Mouse (Mus musculus) hindbrain, embryonic 14.5 days (tissue): ENCODE results near the gene Zp3. TPM values are rescaled to one million over a fixed set of nuclear protein-coding genes. Genes with fewer than 3 reads are reported as not detected.

Experiments used
- ATAC-seq: fragments of 200-750 bp; cut with Nextera tagmentation; 2 replicates; pipeline ENCODE4 v1.8.0; 2017; ENCODE audit warnings: moderate number of reproducible peaks, mild to moderate bottlenecking, moderate TSS enrichment, moderate library complexity; ENCODE audit not compliant: low FRiP score
- DNase-seq: peaks from one replicate; pipeline ENCODE4 v3.0.0-alpha.2; 2015; ENCODE audit warnings: low spot score
- H3K27ac ChIP-seq: fragments of 300-500 bp; sonication (generic); 2 replicates; pipeline ENCODE4 v1.5.1; 2014; ENCODE audit warnings: mild to moderate bottlenecking, moderate library complexity
- H3K27me3 ChIP-seq: fragments of 300-500 bp; sonication (generic); 2 replicates; pipeline ENCODE4 v1.6.1; 2014; ENCODE audit warnings: mild to moderate bottlenecking, low read length, mixed read lengths; ENCODE audit not compliant: control insufficient read depth, insufficient read depth
- H3K36me3 ChIP-seq: fragments of 300-500 bp; sonication (generic); replicated peaks from 2 replicates; pipeline ENCODE4 v1.6.1; 2014; ENCODE audit not compliant: control insufficient read depth, insufficient read depth
- H3K4me1 ChIP-seq: fragments of 300-500 bp; sonication (generic); replicated peaks from 2 replicates; pipeline ENCODE4 v1.6.1; 2014; ENCODE audit warnings: antibody characterized with exemption, low read length, mixed read lengths; ENCODE audit not compliant: control insufficient read depth, insufficient read depth
- H3K4me2 ChIP-seq: fragments of 300-500 bp; sonication (generic); replicated peaks from 2 replicates; pipeline ENCODE4 v1.6.1; 2014; ENCODE audit warnings: mild to moderate bottlenecking, moderate library complexity
- H3K4me3 ChIP-seq: fragments of 300-500 bp; sonication (generic); replicated peaks from 2 replicates; pipeline ENCODE4 v1.5.1; 2014; ENCODE audit warnings: mild to moderate bottlenecking, low read length
- H3K9ac ChIP-seq: fragments of 300-500 bp; sonication (generic); 2 replicates; pipeline ENCODE4 v1.6.1; 2014
- H3K9me3 ChIP-seq: fragments of 300-500 bp; sonication (generic); 2 replicates; pipeline ENCODE4 v1.6.1; 2016; ENCODE audit warnings: low read length; ENCODE audit not compliant: control insufficient read depth
- WGBS: fragments of 180-500 bp; shearing (Covaris S2); extraction: QIAGEN DNeasy Blood & Tissue Kit; methylation state at CpG from one replicate; pipeline ENCODE4 v1.1.7; 2014; 5-methylcytosine and 5-hydroxymethylcytosine counted together
- polyA plus RNA-seq: library from polyadenylated mRNA; unstranded; fragments of >200 nt; fragmentation: Nextera tagmentation; extraction: Ambion mirVana; gene quantifications from 2 replicates; pipeline ENCODE4 v1.2.1, GENCODE M21; 2014

The Zp3 gene
- polyA plus RNA-seq, 1 experiment from 2014 or later, result not detected

GRCm38 (mm10) chr5:135942710-135943109 lies 37.2 kb upstream of the Zp3 start:
- H3K27me3 ChIP-seq, result no peaks in the 10 kb centered on the region
- DNase-seq (no peak), ATAC-seq (no peak)
- H3K4me3 ChIP-seq, result no peak overlapping the region
- 0 out of 2 replicates have a peak, but pooled peaks cover 3% of the 10 kb centered on the region for H3K4me1 ChIP-seq
- no peak overlapping the region for H3K9ac ChIP-seq
- H3K9me3 ChIP-seq, result no peaks in the 10 kb centered on the region
- no peak overlapping the region for H3K27ac ChIP-seq
- whole genome bisulfite sequencing, result 74% methylated on average over 6 of the region's 6 CpGs
- H3K36me3 ChIP-seq, result no peaks in the 10 kb centered on the region
- no peak overlapping the region for H3K4me2 ChIP-seq

- Histone ChIP-seq H3K4me2 (peak overlapping the region; percentile 24), H3K9me3 (no peaks in the 10 kb centered on the region), H3K27me3 (no peaks in the 10 kb centered on the region), H3K36me3 (no peaks in the 10 kb centered on the region), H3K4me3 (no peak overlapping the region), H3K9ac (no peak overlapping the region), H3K27ac (0 out of 2 replicates have a peak overlapping the region, but pooled peaks have one; percentile 51), H3K4me1 (0 out of 2 replicates have a peak, but pooled peaks cover 3% of the 10 kb centered on the region)
- 42% methylated on average over 10 of the region's 10 CpGs for WGBS
- ATAC-seq (no peak), DNase-seq (no peak)
Observed at GRCm38 (mm10) chr5:135945916-135946408, 33.9 kb upstream of the Zp3 start.

- Histone ChIP-seq H3K4me3 (no peak overlapping the region), H3K4me2 (no peak overlapping the region; the same call in 1 of the 2 replicates), H3K9me3 (no peaks in the 10 kb centered on the region), H3K4me1 (0 out of 2 replicates have a peak, but pooled peaks cover 3% of the 10 kb centered on the region), H3K9ac (no peak overlapping the region), H3K36me3 (no peaks in the 10 kb centered on the region), H3K27me3 (no peaks in the 10 kb centered on the region), H3K27ac (no peak overlapping the region)
- 64% methylated on average over 5 of the region's 5 CpGs for WGBS
- DNase-seq (no peak), ATAC-seq (no peak)
Observed at GRCm38 (mm10) chr5:135946621-135947020, 33.3 kb upstream of the Zp3 start.

- Histone ChIP-seq H3K9me3 (no peaks in the 10 kb centered on the region), H3K36me3 (no peaks in the 10 kb centered on the region), H3K4me2 (no peak overlapping the region), H3K9ac (no peak overlapping the region), H3K4me1 (0 out of 2 replicates have a peak, but pooled peaks cover 2% of the 10 kb centered on the region), H3K27me3 (no peaks in the 10 kb centered on the region), H3K4me3 (no peak overlapping the region), H3K27ac (no peak overlapping the region)
- ATAC-seq (no peak), DNase-seq (no peak)
- WGBS, result 84% methylated on average over 11 of the region's 11 CpGs
Observed at GRCm38 (mm10) chr5:135950710-135951412, 29.0 kb upstream of the Zp3 start.

GRCm38 (mm10) chr5:135951660-135952059 lies 28.2 kb upstream of the Zp3 start:
- Histone ChIP-seq H3K4me2 (no peak overlapping the region), H3K9ac (no peak overlapping the region), H3K4me3 (no peak overlapping the region), H3K9me3 (no peaks in the 10 kb centered on the region), H3K27ac (no peak overlapping the region), H3K4me1 (peaks cover under 1% of the 10 kb centered on the region; the same call in 1 of the 2 replicates), H3K36me3 (no peaks in the 10 kb centered on the region), H3K27me3 (no peaks in the 10 kb centered on the region)
- no peak for ATAC-seq
- DNase-seq, result no peak
- 91% methylated on average over 2 of the region's 2 CpGs for WGBS

- Histone ChIP-seq H3K9ac (no peak overlapping the region), H3K27ac (no peak overlapping the region), H3K4me2 (no peak overlapping the region), H3K36me3 (no peaks in the 10 kb centered on the region), H3K4me1 (peaks cover 7% of the 10 kb centered on the region), H3K9me3 (no peaks in the 10 kb centered on the region), H3K4me3 (no peak overlapping the region), H3K27me3 (no peaks in the 10 kb centered on the region)
- ATAC-seq (no peak), DNase-seq (no peak)
- 83% methylated on average over 2 of the region's 2 CpGs for WGBS
Observed at GRCm38 (mm10) chr5:135952830-135953229, 27.1 kb upstream of the Zp3 start.

- DNase-seq, result no peak
- peak overlapping the region; percentile 88 for H3K27ac ChIP-seq
- peak overlapping the region; percentile 57; the same call in 1 of the 2 replicates for H3K9ac ChIP-seq
- no peaks in the 10 kb centered on the region for H3K36me3 ChIP-seq
- H3K4me2 ChIP-seq, result peak overlapping the region; percentile 66
- H3K4me3 ChIP-seq, result 0 out of 2 replicates have a peak overlapping the region, but pooled peaks have one; percentile 28
- H3K27me3 ChIP-seq, result no peaks in the 10 kb centered on the region
- H3K4me1 ChIP-seq, result peaks cover 8% of the 10 kb centered on the region
- 81% methylated on average over 9 of the region's 9 CpGs for WGBS
- no peak for ATAC-seq
- H3K9me3 ChIP-seq, result no peaks in the 10 kb centered on the region
Observed at GRCm38 (mm10) chr5:135956300-135957206, 23.3 kb upstream of the Zp3 start.

GRCm38 (mm10) chr5:135957207-135957974 lies 22.5 kb upstream of the Zp3 start:
- Histone ChIP-seq H3K9me3 (no peaks in the 10 kb centered on the region), H3K4me2 (peak overlapping the region; percentile 66), H3K4me1 (peaks cover 13% of the 10 kb centered on the region), H3K4me3 (peak overlapping the region; percentile 28), H3K36me3 (no peaks in the 10 kb centered on the region), H3K9ac (peak overlapping the region; percentile 57), H3K27ac (peak overlapping the region; percentile 88), H3K27me3 (no peaks in the 10 kb centered on the region)
- peak; percentile 80 for ATAC-seq
- DNase-seq, result peak; percentile 89
- WGBS, result 8% methylated on average over 28 of the region's 28 CpGs
